Mouse (Mus musculus) bone marrow, adult 2 months (tissue): ENCODE measurements around the gene Ing4.

Source experiments
- CTCF ChIP-seq: fragments of 200-500 bp; IDR thresholded peaks from 2 replicates; pipeline ENCODE4 v1.5.1; 2011; ENCODE audit warnings: low read length, control low read depth; ENCODE audit not compliant: control insufficient read depth, insufficient read depth
- POLR2A ChIP-seq: fragments of 200-500 bp; IDR thresholded peaks from 2 replicates; pipeline ENCODE4 v1.6.1; 2011; ENCODE audit warnings: low read depth, mild to moderate bottlenecking, control low read depth, low read length, borderline replicate concordance; ENCODE audit not compliant: control insufficient read depth

GRCm38 (mm10) chr6:125031604-125032003 is 8.0 kb upstream of the Ing4 start:
- no peak for TF ChIP-seq CTCF
- no peak for TF ChIP-seq POLR2A
